Mouse (Mus musculus): ENCODE results near the gene Aldh3b3. TPM values are rescaled to one million over a fixed set of nuclear protein-coding genes. Genes with fewer than 3 reads are reported as not detected.

The Aldh3b3 gene
- polyA plus RNA-seq (2012; rRNA removed), result 0.16 and 0.95 TPM in 2 replicates

- WGBS, result 34% methylated on average over 4 of the region's 4 CpGs
- no peak for DNase-seq (ENCODE audit: low read depth, low spot score)
These were observed at the start of gene Aldh3b3 for GRCm38 (mm10) chr19:3958470-3958869. Gene Aldh3b3 (plus strand): TSS chr19:3958645.

DNA sequence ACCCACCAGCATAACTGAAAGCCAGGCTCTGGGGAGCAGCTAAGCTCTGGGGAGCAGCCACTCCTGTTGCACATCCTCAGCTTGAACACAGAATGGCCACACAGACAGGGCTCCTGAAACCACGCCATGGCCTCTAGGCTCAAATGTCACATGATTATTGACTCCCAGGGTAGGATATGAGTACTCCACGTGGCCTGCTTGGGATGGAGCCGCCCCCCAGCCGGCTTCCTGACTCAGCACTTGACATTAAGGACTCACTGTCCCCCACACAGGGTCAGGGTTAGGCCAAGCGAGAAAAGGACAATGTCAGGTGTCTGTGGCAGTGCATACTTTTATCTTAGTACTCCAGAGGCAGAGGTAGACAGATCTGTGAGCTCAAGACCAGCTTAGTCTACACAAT lies 48.2 kb upstream of the Aldh3b3 start:
- no peak for DNase-seq (ENCODE audit: low read depth, low spot score)

GRCm38 (mm10) chr19:3912337-3913204 lies 45.9 kb upstream of the Aldh3b3 start, which contains the start of gene Ndufs8:
Gene Ndufs8 (minus strand): TSS chr19:3912774.
- under 1% methylated on average over 43 of the region's 43 CpGs for WGBS
- DNase-seq (ENCODE audit: low read depth, low spot score), result peak; percentile 99

More for the DNA sequence above, 48.2 kb upstream of the Aldh3b3 start:
- 71% methylated on average over 5 of the region's 5 CpGs for WGBS

DNA sequence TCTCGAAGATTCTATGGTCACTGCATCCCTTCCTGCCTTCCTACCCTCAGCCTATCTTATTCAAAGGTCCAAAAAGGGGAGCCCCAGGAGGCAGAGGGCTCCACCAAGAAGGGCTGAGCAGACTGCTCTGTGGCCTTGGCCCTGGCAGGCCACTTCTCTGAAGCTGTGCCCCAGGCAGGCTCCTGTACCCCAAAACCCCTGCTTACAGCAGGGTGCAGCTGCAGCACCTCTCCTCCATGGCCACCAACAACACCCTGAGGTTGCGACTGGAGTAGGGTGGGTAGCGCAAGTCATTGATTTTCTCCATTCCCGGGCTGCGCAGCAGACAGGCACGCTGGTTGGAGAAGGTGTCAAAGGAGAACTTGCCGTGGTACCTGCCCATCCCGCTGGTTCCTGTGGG lies 44.8 kb upstream of the Aldh3b3 start:
- no peak for DNase-seq (ENCODE audit: low read depth, low spot score)
- 81% methylated on average over 8 of the region's 8 CpGs for WGBS

DNA sequence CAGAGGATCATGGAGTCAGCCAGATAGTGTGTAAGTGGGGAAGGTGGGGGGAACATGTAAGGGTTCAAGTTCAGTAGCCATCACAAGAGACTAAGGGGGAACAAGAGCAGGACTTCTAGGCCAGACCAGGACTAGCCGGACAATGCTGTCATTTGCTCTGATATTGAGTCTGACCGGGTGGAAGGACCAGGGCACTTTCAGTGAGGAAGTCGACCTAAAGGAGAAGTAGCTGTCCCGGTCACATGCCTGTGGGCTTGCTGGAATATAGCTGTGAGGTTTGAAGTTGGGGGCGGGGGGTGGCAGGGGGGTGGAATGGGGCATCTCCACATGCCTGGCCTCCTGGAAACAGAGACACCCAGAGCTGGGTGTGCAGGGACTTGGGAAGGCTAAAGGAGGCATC lies 43.9 kb upstream of the Aldh3b3 start:
- WGBS, result 89% methylated on average over 5 of the region's 5 CpGs
- no peak for DNase-seq (ENCODE audit: low read depth, low spot score)

GRCm38 (mm10) chr19:3916727-3917126 lies 41.7 kb upstream of the Aldh3b3 start:
- DNase-seq (ENCODE audit: low read depth, low spot score), result no peak

DNA sequence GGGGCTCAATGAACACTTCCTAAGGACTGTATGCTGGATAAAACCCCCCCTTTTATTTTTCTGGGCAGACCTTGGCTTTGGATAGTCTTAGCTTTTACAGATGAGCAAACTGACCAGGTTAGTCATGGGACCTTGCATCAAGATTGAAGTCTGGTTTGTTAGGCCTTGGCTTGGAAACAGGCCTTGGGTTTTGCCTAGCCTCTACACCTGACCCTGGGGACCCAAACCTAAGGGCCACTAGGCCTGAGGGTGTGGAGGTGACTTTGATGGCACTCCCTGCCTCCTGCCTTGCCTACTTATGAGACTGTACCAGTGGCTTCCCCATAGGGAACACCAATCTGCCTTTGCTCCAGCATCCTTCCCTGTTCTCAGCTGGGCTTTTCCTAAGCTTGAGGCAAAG lies 38.5 kb upstream of the Aldh3b3 start:
- no peak for DNase-seq (ENCODE audit: low read depth, low spot score)

More at GRCm38 (mm10) chr19:3916727-3917126, 41.7 kb upstream of the Aldh3b3 start:
- WGBS, result 69% methylated on average over 11 of the region's 11 CpGs

GRCm38 (mm10) chr19:3922661-3923371 lies 35.6 kb upstream of the Aldh3b3 start:
- WGBS, result 33% methylated on average over 10 of the region's 10 CpGs
- DNase-seq (ENCODE audit: low read depth, low spot score), result no peak

DNA sequence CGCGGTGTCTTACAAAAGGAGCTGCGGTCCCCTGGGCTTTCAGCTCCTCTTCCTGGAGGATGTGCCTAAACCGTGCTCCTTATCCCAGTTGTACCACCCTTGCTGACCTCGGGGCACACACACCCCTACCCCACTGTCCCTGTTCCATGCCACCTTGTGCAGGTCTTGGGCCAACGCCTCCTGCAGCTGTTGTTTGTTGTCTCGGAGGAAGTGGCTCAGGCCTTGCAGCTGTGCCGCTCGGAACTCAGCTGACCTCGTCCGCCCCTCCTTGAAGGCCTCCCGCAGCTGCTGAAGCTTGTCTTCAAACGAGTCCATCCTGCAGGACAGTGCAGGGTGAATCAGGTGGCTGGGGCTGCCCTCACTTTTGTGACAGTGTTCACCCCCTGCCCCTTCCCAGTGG lies 34.9 kb upstream of the Aldh3b3 start:
- 37% methylated on average over 13 of the region's 13 CpGs for WGBS
- no peak for DNase-seq (ENCODE audit: low read depth, low spot score)

DNA sequence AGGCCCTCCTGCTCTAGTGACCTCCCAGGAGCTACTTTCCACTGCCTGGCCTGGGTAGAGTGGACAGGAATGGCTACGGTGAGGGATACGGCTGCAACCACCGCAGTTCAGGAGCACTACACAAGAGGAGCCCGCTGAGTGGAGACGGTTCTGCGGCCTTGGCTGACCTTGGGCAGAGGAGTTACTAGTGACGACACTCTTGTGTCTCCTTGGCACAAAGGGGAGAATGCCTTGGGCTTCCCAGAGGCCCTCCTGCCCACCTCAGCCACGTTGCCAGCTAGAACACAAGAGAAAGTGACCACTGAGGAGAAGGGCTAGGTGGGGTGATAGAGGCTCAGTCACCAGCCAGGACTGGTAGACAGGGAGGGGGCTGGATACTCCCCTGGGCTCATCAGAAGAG lies 34.3 kb upstream of the Aldh3b3 start:
- WGBS, result 76% methylated on average over 8 of the region's 8 CpGs

DNA sequence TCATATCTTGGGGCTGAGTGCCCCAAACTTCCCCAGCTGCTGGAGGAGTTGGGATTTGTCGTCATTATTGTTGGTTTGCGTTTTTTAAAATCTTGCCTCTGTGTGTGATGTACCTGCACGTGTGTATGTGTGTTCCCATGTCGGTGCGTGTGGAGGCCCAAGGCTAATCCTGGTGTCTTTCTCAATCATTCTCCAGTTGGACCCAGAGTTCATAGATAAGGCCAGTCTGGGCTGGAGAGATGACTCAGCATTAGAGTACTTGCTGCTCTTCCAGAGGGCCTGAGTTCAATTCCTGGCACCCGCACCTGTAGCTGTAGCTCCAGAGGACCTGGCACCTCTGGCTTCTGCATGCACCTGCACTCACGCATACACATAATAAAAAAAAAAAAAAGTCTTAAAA lies 33.6 kb upstream of the Aldh3b3 start:
- WGBS, result 92% methylated on average over 7 of the region's 7 CpGs

More for the DNA sequence above, 34.3 kb upstream of the Aldh3b3 start:
- DNase-seq (ENCODE audit: low read depth, low spot score), result no peak

GRCm38 (mm10) chr19:3925859-3926258 lies 32.6 kb upstream of the Aldh3b3 start:
- no peak for DNase-seq (ENCODE audit: low read depth, low spot score)
- WGBS, result 87% methylated on average over 6 of the region's 6 CpGs

More for the DNA sequence above, 33.6 kb upstream of the Aldh3b3 start:
- no peak for DNase-seq (ENCODE audit: low read depth, low spot score)

GRCm38 (mm10) chr19:3926279-3926678 lies 32.2 kb upstream of the Aldh3b3 start:
- WGBS, result 41% methylated on average over 3 of the region's 3 CpGs
- DNase-seq (ENCODE audit: low read depth, low spot score), result no peak

DNA sequence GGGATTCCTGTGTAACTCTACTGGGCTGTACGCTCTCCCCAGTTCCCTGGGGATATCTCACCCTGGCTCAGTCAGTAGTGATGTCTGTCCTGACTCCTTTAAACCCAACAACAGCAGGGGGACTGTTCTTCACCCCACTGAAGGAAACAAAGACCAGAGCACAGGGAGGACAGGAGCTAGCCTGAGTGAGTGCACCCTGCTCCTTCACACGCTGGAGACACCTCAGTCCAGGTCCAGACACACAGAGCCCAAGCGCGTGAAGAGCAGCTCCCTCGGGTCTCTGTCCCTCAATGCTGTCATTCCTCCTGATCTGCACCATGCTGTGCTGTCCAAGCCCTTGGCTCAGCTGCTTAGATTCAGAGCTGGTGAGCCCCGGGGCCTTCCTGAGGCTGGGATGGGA lies 31.8 kb upstream of the Aldh3b3 start:
- 72% methylated on average over 6 of the region's 6 CpGs for WGBS
- DNase-seq (ENCODE audit: low read depth, low spot score), result no peak

- 93% methylated on average over 4 of the region's 4 CpGs for WGBS
- DNase-seq (ENCODE audit: low read depth, low spot score), result no peak
These were observed 30.5 kb upstream of the Aldh3b3 start for GRCm38 (mm10) chr19:3927989-3928388.

GRCm38 (mm10) chr19:3928779-3929178 lies 29.7 kb upstream of the Aldh3b3 start:
- 76% methylated on average over 4 of the region's 4 CpGs for WGBS

DNA sequence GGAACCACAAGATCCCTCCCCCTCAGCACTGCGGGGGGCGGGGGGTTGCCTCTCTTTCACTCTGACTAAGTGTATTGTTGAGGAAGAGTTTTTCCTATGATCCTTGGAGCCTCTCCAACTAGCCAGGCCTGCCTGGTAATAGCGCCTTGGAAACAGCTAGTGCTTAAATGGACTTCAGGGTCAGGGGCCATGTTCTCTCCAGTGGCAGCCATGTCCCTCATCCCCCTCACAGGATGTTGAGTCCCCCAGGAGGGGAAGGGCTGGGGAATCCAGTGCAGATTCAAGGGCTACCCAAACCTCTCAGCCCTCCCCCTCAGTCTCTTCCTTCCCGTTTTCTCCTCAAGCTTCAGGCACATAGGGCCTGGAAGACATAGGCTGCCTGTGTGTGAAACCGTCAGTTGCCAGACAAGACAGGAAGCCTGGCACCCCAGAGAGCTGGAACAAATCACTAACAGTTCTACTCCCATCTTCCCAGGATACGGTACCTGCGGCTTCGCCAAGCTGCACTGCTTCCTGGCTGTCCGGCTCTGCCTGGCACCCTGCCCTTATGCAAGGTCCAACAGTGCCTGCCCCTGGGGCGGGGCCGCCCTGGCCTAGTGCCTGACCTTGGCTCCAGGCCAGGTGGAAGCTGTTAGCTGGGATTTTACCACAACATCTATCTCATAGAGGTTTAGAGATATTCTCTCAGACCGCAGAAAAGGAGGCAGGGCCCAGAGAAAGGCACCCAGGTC lies 29.1 kb upstream of the Aldh3b3 start, which contains the start of gene Aldh3b1:
Gene Aldh3b1 (minus strand): TSS at position 598 of the 731 bp plus-strand sequence.
- WGBS, result 3% methylated on average over 12 of the region's 12 CpGs
- no peak for DNase-seq (ENCODE audit: low read depth, low spot score)

More at GRCm38 (mm10) chr19:3928779-3929178, 29.7 kb upstream of the Aldh3b3 start:
- no peak for DNase-seq (ENCODE audit: low read depth, low spot score)

DNA sequence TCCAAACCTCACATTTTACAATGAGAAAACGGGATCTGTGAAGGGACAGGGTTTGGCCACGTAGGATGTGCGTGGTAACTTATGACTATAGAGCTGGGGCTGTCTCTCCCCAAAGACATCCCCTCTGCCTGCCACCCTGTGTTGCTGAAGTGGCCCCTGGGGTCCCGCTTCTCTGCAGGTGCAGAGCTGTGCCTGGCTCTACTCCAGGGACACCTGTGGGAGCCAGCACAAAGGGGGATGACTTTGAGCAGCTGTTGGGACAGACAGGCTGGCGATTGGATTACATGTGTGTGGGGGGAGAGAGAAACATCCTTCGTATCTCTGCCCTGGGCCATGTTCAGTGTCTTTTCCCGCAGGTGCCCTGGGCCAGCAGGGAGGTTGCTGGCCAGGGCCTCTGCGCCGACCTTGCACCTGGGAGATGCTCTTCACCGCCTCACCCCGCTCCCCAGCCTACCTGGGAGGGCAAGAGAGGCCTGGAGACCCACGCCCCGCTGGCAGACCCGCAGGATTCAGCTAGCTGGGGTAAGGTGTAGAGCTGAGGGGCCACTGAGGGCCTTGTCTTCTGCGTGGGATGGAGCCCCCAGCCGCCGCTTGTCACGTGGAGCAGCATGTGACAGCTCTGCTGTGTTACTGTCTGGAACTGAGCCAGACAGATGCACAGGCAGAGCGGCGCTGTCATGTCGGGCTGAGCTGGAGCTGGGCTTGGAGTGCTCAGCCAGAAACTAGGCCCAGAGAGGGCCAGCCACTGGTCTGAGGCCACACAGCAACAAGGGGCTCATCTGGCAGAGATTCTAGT lies 28.0 kb upstream of the Aldh3b3 start:
- no peak for DNase-seq (ENCODE audit: low read depth, low spot score)
- WGBS, result 69% methylated on average over 21 of the region's 21 CpGs

DNA sequence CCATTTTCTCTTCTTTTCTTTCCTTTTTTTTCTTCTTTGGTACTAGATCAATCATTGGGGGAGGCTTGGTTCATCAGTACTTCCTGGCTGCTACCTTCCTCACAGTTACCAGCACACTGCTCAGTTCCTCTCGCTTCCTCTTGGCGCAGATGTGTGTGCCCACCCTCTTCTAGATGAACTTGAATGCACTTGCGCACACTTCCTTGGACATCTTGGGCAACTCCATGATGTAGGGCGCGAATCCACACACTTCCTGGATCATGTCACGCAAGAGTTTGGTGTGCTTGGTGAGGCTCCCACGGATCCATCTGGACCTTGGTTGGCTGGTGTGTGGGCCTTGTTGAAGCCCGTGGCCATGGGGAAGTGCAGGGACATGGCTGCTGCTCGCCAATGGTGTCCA lies 26.7 kb upstream of the Aldh3b3 start:
- DNase-seq (ENCODE audit: low read depth, low spot score), result no peak
- WGBS, result 87% methylated on average over 9 of the region's 9 CpGs

All from large intestine, adult 2 months (tissue).